Mouse (Mus musculus) midbrain, embryonic 13.5 days (tissue): Measurements from ENCODE around the gene Plvap. TPM values are rescaled to one million over a fixed set of nuclear protein-coding genes. Genes with fewer than 3 reads are reported as not detected.

ENCODE experiments used
- ATAC-seq: fragments of 200-750 bp; cut with Nextera tagmentation; 2 replicates; pipeline ENCODE4 v1.8.0; 2017; ENCODE audit warnings: mild to moderate bottlenecking, moderate TSS enrichment, moderate library complexity
- H3K27ac ChIP-seq: fragments of 300-500 bp; sonication (generic); 2 replicates; pipeline ENCODE4 v1.5.1; 2015; ENCODE audit warnings: inconsistent platforms, mild to moderate bottlenecking, moderate library complexity
- H3K27me3 ChIP-seq: fragments of 300-500 bp; sonication (generic); 2 replicates; pipeline ENCODE4 v1.6.1; 2015; ENCODE audit warnings: mild to moderate bottlenecking, inconsistent platforms
- H3K36me3 ChIP-seq: fragments of 300-500 bp; sonication (generic); 2 replicates; pipeline ENCODE4 v1.6.1; 2015; ENCODE audit warnings: mild to moderate bottlenecking, inconsistent platforms
- H3K4me1 ChIP-seq: fragments of 300-500 bp; sonication (generic); replicated peaks from 2 replicates; pipeline ENCODE4 v1.6.1; 2015; ENCODE audit warnings: inconsistent platforms
- H3K4me2 ChIP-seq: fragments of 300-500 bp; sonication (generic); replicated peaks from 2 replicates; pipeline ENCODE4 v1.6.1; 2015; ENCODE audit warnings: moderate library complexity, mild to moderate bottlenecking, inconsistent platforms
- H3K4me3 ChIP-seq: fragments of 300-500 bp; sonication (generic); replicated peaks from 2 replicates; pipeline ENCODE4 v1.5.1; 2015; ENCODE audit warnings: mild to moderate bottlenecking, inconsistent platforms
- H3K9ac ChIP-seq: fragments of 300-500 bp; sonication (generic); replicated peaks from 2 replicates; pipeline ENCODE4 v1.6.1; 2015; ENCODE audit warnings: mild to moderate bottlenecking, inconsistent platforms
- H3K9me3 ChIP-seq: fragments of 300-500 bp; sonication (generic); 2 replicates; pipeline ENCODE4 v1.6.1; 2016; ENCODE audit warnings: mild to moderate bottlenecking, inconsistent platforms
- WGBS: fragments of 180-500 bp; shearing (Covaris S2); methylation state at CpG from one replicate; pipeline ENCODE4 v1.1.7; 2015; 5-methylcytosine and 5-hydroxymethylcytosine counted together
- polyA plus RNA-seq: library from polyadenylated mRNA; unstranded; fragments of >200 nt; fragmentation: Nextera tagmentation; extraction: Ambion mirVana; gene quantifications from 2 replicates; pipeline ENCODE4 v1.2.1, GENCODE M21; 2015

Plvap gene
- polyA plus RNA-seq, 1 experiment from 2014 or later = 10.2 TPM

GRCm38 (mm10) chr8:71468916-71469315 is 42.6 kb downstream of the Plvap start, which contains the start of gene Dda1:
Dda1 (plus strand) TSS chr8:71469199.
- peaks cover 35% of the 10 kb centered on the region for H3K36me3 ChIP-seq
- H3K27ac ChIP-seq = peak within 1 kb of the TSS; percentile 89
- H3K4me1 ChIP-seq = peaks cover 35% of the 10 kb centered on the region
- H3K27me3 ChIP-seq = no peaks in the 10 kb centered on the region
- H3K4me2 ChIP-seq = peak within 1 kb of the TSS; percentile 83
- under 1% methylated on average over 36 of the region's 52 CpGs for WGBS
- ATAC-seq = peak; percentile 86
- peak within 1 kb of the TSS; percentile 79 for H3K4me3 ChIP-seq
- no peaks in the 10 kb centered on the region for H3K9me3 ChIP-seq
- H3K9ac ChIP-seq = peak within 1 kb of the TSS; percentile 75

GRCm38 (mm10) chr8:71468001-71468400 is 43.6 kb downstream of the Plvap start:
- no peak for ATAC-seq
- Histone ChIP-seq H3K4me3 (no peak overlapping the region), H3K27me3 (no peaks in the 10 kb centered on the region), H3K36me3 (peaks cover 26% of the 10 kb centered on the region), H3K9ac (no peak overlapping the region), H3K4me2 (no peak overlapping the region), H3K9me3 (no peaks in the 10 kb centered on the region), H3K27ac (no peak overlapping the region), H3K4me1 (peaks cover 38% of the 10 kb centered on the region)
- WGBS = 90% methylated on average over 1 of the region's 1 CpGs

- H3K36me3 ChIP-seq = peaks cover 18% of the 10 kb centered on the region
- H3K27ac ChIP-seq = no peak overlapping the region
- no peaks in the 10 kb centered on the region for H3K9me3 ChIP-seq
- 94% methylated on average over 2 of the region's 2 CpGs for WGBS
- no peak overlapping the region for H3K4me2 ChIP-seq
- H3K4me1 ChIP-seq = peaks cover 45% of the 10 kb centered on the region
- H3K27me3 ChIP-seq = no peaks in the 10 kb centered on the region
- H3K9ac ChIP-seq = no peak overlapping the region
- no peak for ATAC-seq
- H3K4me3 ChIP-seq = no peak overlapping the region
Observed at GRCm38 (mm10) chr8:71467201-71467600, 44.4 kb downstream of the Plvap start.

- Histone ChIP-seq H3K27me3 (no peaks in the 10 kb centered on the region), H3K4me3 (no peak overlapping the region), H3K9me3 (no peaks in the 10 kb centered on the region), H3K9ac (no peak overlapping the region), H3K4me1 (peaks cover 53% of the 10 kb centered on the region), H3K27ac (no peak overlapping the region), H3K4me2 (no peak overlapping the region), H3K36me3 (peaks cover 15% of the 10 kb centered on the region)
- WGBS = 97% methylated on average over 5 of the region's 5 CpGs
- no peak for ATAC-seq
Observed at GRCm38 (mm10) chr8:71466198-71466597, 45.4 kb downstream of the Plvap start.

- no peak for ATAC-seq
- H3K9ac ChIP-seq = peak overlapping the region; percentile 83
- WGBS = 87% methylated on average over 8 of the region's 8 CpGs
Observed at GRCm38 (mm10) chr8:71465733-71466132, 45.8 kb downstream of the Plvap start.

GRCm38 (mm10) chr8:71464513-71465500 is 46.7 kb downstream of the Plvap start, which contains the start of gene Mrpl34:
Mrpl34 (plus strand) TSS chr8:71464959.
- peaks cover 21% of the 10 kb centered on the region for H3K36me3 ChIP-seq
- H3K9me3 ChIP-seq = no peaks in the 10 kb centered on the region
- WGBS = under 1% methylated on average over 59 of the region's 59 CpGs
- peak within 1 kb of the TSS; percentile 92 for H3K4me2 ChIP-seq
- H3K9ac ChIP-seq = peak within 1 kb of the TSS; percentile 83
- peak; percentile 70 for ATAC-seq
- H3K27ac ChIP-seq = peak within 1 kb of the TSS; percentile 87
- H3K27me3 ChIP-seq = no peaks in the 10 kb centered on the region
- peak within 1 kb of the TSS; percentile 82 for H3K4me3 ChIP-seq
- peaks cover 50% of the 10 kb centered on the region for H3K4me1 ChIP-seq

More at GRCm38 (mm10) chr8:71465733-71466132, 45.8 kb downstream of the Plvap start:
- H3K4me1 ChIP-seq = peaks cover 53% of the 10 kb centered on the region
- H3K4me2 ChIP-seq = peak overlapping the region; percentile 92
- no peaks in the 10 kb centered on the region for H3K9me3 ChIP-seq
- H3K36me3 ChIP-seq = peaks cover 15% of the 10 kb centered on the region
- no peak overlapping the region; the same call in 1 of the 2 replicates for H3K27ac ChIP-seq
- H3K27me3 ChIP-seq = no peaks in the 10 kb centered on the region
- H3K4me3 ChIP-seq = peak overlapping the region; percentile 82

GRCm38 (mm10) chr8:71463188-71464033 is 48.1 kb downstream of the Plvap start, which contains the start of gene Abhd8:
Abhd8 (minus strand) TSS chr8:71463655.
- Histone ChIP-seq H3K27ac (peak within 1 kb of the TSS; percentile 87), H3K4me2 (peak within 1 kb of the TSS; percentile 78), H3K4me1 (peaks cover 61% of the 10 kb centered on the region), H3K9ac (peak within 1 kb of the TSS; percentile 90), H3K9me3 (no peaks in the 10 kb centered on the region), H3K27me3 (no peaks in the 10 kb centered on the region), H3K4me3 (peak within 1 kb of the TSS; percentile 82), H3K36me3 (peaks cover 34% of the 10 kb centered on the region)
- WGBS = under 1% methylated on average over 55 of the region's 55 CpGs
- peak; percentile 88 for ATAC-seq

GRCm38 (mm10) chr8:71462786-71463185 is 48.8 kb downstream of the Plvap start:
- peaks cover 61% of the 10 kb centered on the region for H3K4me1 ChIP-seq
- no peak; the same call in 1 of the 2 replicates for ATAC-seq
- H3K4me2 ChIP-seq = peak overlapping the region; percentile 78

GRCm38 (mm10) chr8:71462191-71462590 is 49.4 kb downstream of the Plvap start:
- H3K4me3 ChIP-seq = peak overlapping the region; percentile 82
- peak overlapping the region; percentile 78 for H3K4me2 ChIP-seq
- peak overlapping the region; percentile 90 for H3K9ac ChIP-seq
- H3K27ac ChIP-seq = 0 out of 2 replicates have a peak overlapping the region, but pooled peaks have one; percentile 87
- 76% methylated on average over 4 of the region's 4 CpGs for WGBS
- peaks cover 61% of the 10 kb centered on the region for H3K4me1 ChIP-seq
- no peaks in the 10 kb centered on the region for H3K27me3 ChIP-seq
- no peaks in the 10 kb centered on the region for H3K9me3 ChIP-seq
- ATAC-seq = no peak
- peaks cover 46% of the 10 kb centered on the region for H3K36me3 ChIP-seq

More at GRCm38 (mm10) chr8:71462786-71463185, 48.8 kb downstream of the Plvap start:
- no peaks in the 10 kb centered on the region for H3K9me3 ChIP-seq
- peaks cover 40% of the 10 kb centered on the region for H3K36me3 ChIP-seq
- H3K4me3 ChIP-seq = peak overlapping the region; percentile 82
- H3K9ac ChIP-seq = peak overlapping the region; percentile 90
- H3K27me3 ChIP-seq = no peaks in the 10 kb centered on the region
- H3K27ac ChIP-seq = peak overlapping the region; percentile 87; the same call in 1 of the 2 replicates
- WGBS = 5% methylated on average over 16 of the region's 16 CpGs

- H3K9me3 ChIP-seq = no peaks in the 10 kb centered on the region
- peak overlapping the region; percentile 78 for H3K4me2 ChIP-seq
- peak overlapping the region; percentile 82 for H3K4me3 ChIP-seq
- H3K27me3 ChIP-seq = no peaks in the 10 kb centered on the region
- H3K9ac ChIP-seq = peak overlapping the region; percentile 90
- WGBS = 84% methylated on average over 47 of the region's 47 CpGs
- H3K27ac ChIP-seq = no peak overlapping the region
- no peak for ATAC-seq
- H3K4me1 ChIP-seq = peaks cover 61% of the 10 kb centered on the region
- H3K36me3 ChIP-seq = peaks cover 49% of the 10 kb centered on the region
Observed at GRCm38 (mm10) chr8:71461152-71461840, 50.3 kb downstream of the Plvap start.

- Histone ChIP-seq H3K27me3 (no peaks in the 10 kb centered on the region), H3K9me3 (no peaks in the 10 kb centered on the region), H3K4me3 (no peak overlapping the region), H3K36me3 (peaks cover 49% of the 10 kb centered on the region), H3K9ac (peak overlapping the region; percentile 90; the same call in 1 of the 2 replicates), H3K4me1 (peaks cover 55% of the 10 kb centered on the region), H3K27ac (no peak overlapping the region), H3K4me2 (no peak overlapping the region)
- no peak for ATAC-seq
- WGBS = 88% methylated on average over 6 of the region's 6 CpGs
Observed at GRCm38 (mm10) chr8:71460716-71461115, 50.8 kb downstream of the Plvap start.
